Mouse (Mus musculus) 416B (cell line): ENCODE data around the gene Tgfbr2.
"Not testable (repeated sequence)": the region's sequence is repeated elsewhere in the genome, so short reads cannot be mapped to it uniquely, and the experiment has no call there.

Experiments
- DNase-seq: peaks from one replicate; pipeline ENCODE4 v3.0.0; 2011; ENCODE audit warnings: low read depth

Tgfbr2 gene

GRCm38 (mm10) chr9:116076163-116076562 lies 99.0 kb downstream of the Tgfbr2 start:
- no peak for DNase-seq

- not testable (repeated sequence) for DNase-seq
Observed at GRCm38 (mm10) chr9:116071561-116071960, 103.6 kb downstream of the Tgfbr2 start.

GRCm38 (mm10) chr9:116064774-116065173 lies 110.4 kb downstream of the Tgfbr2 start:
- DNase-seq: no peak

GRCm38 (mm10) chr9:116060691-116061090 lies 114.5 kb downstream of the Tgfbr2 start:
- peak; percentile 55 for DNase-seq

GRCm38 (mm10) chr9:116059156-116059555 lies 116.0 kb downstream of the Tgfbr2 start:
- peak; percentile 79 for DNase-seq

GRCm38 (mm10) chr9:116058475-116058874 lies 116.7 kb downstream of the Tgfbr2 start:
- peak; percentile 46 for DNase-seq

GRCm38 (mm10) chr9:116053976-116054375 lies 121.2 kb downstream of the Tgfbr2 start:
- DNase-seq: no peak

- no peak for DNase-seq
Observed at GRCm38 (mm10) chr9:116049985-116050384, 125.2 kb downstream of the Tgfbr2 start.

- peak; percentile 52 for DNase-seq
Observed at GRCm38 (mm10) chr9:116041787-116042186, 133.4 kb downstream of the Tgfbr2 start.

- DNase-seq: no peak
Observed at GRCm38 (mm10) chr9:116041369-116041768, 133.8 kb downstream of the Tgfbr2 start.

- DNase-seq: not testable (repeated sequence)
Observed at GRCm38 (mm10) chr9:116040852-116041251, 134.3 kb downstream of the Tgfbr2 start.

GRCm38 (mm10) chr9:116039981-116040380 lies 135.2 kb downstream of the Tgfbr2 start:
- no peak for DNase-seq

GRCm38 (mm10) chr9:116038275-116038674 lies 136.9 kb downstream of the Tgfbr2 start:
- no peak for DNase-seq
